Mouse (Mus musculus): Measurements from ENCODE around the gene Tmem33. TPM values are rescaled to one million over a fixed set of nuclear protein-coding genes. Genes with fewer than 3 reads are reported as not detected.

Gene Tmem33
- polyA plus RNA-seq, 1 experiment from 2014 or later = 82.8 TPM

- no peak for ATAC-seq (ENCODE audit: low read depth)
- WGBS = 73% methylated on average over 6 of the region's 6 CpGs
- H3K9ac ChIP-seq (ENCODE audit: low read length) = no peak overlapping the region
These were observed 18.7 kb upstream of the Tmem33 start for GRCm38 (mm10) chr5:67241713-67242112.

GRCm38 (mm10) chr5:67243231-67243630 is 17.1 kb upstream of the Tmem33 start:
- Histone ChIP-seq H3K36me3 (ENCODE audit: control insufficient read depth, insufficient read depth, low read length) (no peaks in the 10 kb centered on the region), H3K9me3 (ENCODE audit: control insufficient read depth, low read length) (no peaks in the 10 kb centered on the region), H3K4me2 (ENCODE audit: low read depth, low read length) (no peak overlapping the region), H3K4me3 (ENCODE audit: low read length) (no peak overlapping the region), H3K9ac (ENCODE audit: low read length) (no peak overlapping the region), H3K4me1 (replicated peaks; ENCODE audit: control insufficient read depth, insufficient read depth, low read length) (no peaks in the 10 kb centered on the region), H3K27me3 (ENCODE audit: control insufficient read depth, insufficient read depth, low read depth, low read length) (peaks cover 2% of the 10 kb centered on the region; the same call in 1 of the 2 replicates), H3K27ac (ENCODE audit: low read length) (no peak overlapping the region)
- 87% methylated on average over 5 of the region's 5 CpGs for WGBS
- ATAC-seq (ENCODE audit: low read depth) = no peak

More at GRCm38 (mm10) chr5:67241713-67242112, 18.7 kb upstream of the Tmem33 start:
- H3K4me3 ChIP-seq (ENCODE audit: low read length) = no peak overlapping the region
- no peak overlapping the region for H3K4me2 ChIP-seq (ENCODE audit: low read depth, low read length)
- H3K4me1 ChIP-seq (replicated peaks; ENCODE audit: control insufficient read depth, insufficient read depth, low read length) = no peaks in the 10 kb centered on the region
- H3K36me3 ChIP-seq (ENCODE audit: control insufficient read depth, insufficient read depth, low read length) = no peaks in the 10 kb centered on the region
- H3K27ac ChIP-seq (ENCODE audit: low read length) = no peak overlapping the region
- H3K9me3 ChIP-seq (ENCODE audit: control insufficient read depth, low read length) = no peaks in the 10 kb centered on the region
- H3K27me3 ChIP-seq (ENCODE audit: control insufficient read depth, insufficient read depth, low read depth, low read length) = peaks cover 2% of the 10 kb centered on the region; the same call in 1 of the 2 replicates

GRCm38 (mm10) chr5:67252261-67252660 is 8.1 kb upstream of the Tmem33 start:
- H3K27me3 ChIP-seq (ENCODE audit: control insufficient read depth, insufficient read depth, low read depth, low read length) = peaks cover 2% of the 10 kb centered on the region
- H3K9me3 ChIP-seq (ENCODE audit: control insufficient read depth, low read length) = no peaks in the 10 kb centered on the region
- WGBS = 69% methylated on average over 4 of the region's 4 CpGs
- H3K4me1 ChIP-seq (replicated peaks; ENCODE audit: control insufficient read depth, insufficient read depth, low read length) = no peaks in the 10 kb centered on the region
- no peak overlapping the region for H3K4me3 ChIP-seq (ENCODE audit: low read length)
- H3K4me2 ChIP-seq (ENCODE audit: low read depth, low read length) = no peak overlapping the region
- no peak for ATAC-seq (ENCODE audit: low read depth)
- H3K9ac ChIP-seq (ENCODE audit: low read length) = no peak overlapping the region
- no peak overlapping the region for H3K27ac ChIP-seq (ENCODE audit: low read length)
- H3K36me3 ChIP-seq (ENCODE audit: control insufficient read depth, insufficient read depth, low read length) = no peaks in the 10 kb centered on the region

GRCm38 (mm10) chr5:67255664-67256063 is 4.7 kb upstream of the Tmem33 start:
- no peak overlapping the region for H3K9ac ChIP-seq (ENCODE audit: low read length)
- H3K9me3 ChIP-seq (ENCODE audit: control insufficient read depth, low read length) = no peaks in the 10 kb centered on the region
- peaks cover 2% of the 10 kb centered on the region; the same call in 1 of the 2 replicates for H3K27me3 ChIP-seq (ENCODE audit: control insufficient read depth, insufficient read depth, low read depth, low read length)
- no peak for ATAC-seq (ENCODE audit: low read depth)
- H3K36me3 ChIP-seq (ENCODE audit: control insufficient read depth, insufficient read depth, low read length) = no peaks in the 10 kb centered on the region
- no peak overlapping the region for H3K27ac ChIP-seq (ENCODE audit: low read length)
- WGBS = 46% methylated on average over 8 of the region's 8 CpGs
- H3K4me1 ChIP-seq (replicated peaks; ENCODE audit: control insufficient read depth, insufficient read depth, low read length) = peaks cover 6% of the 10 kb centered on the region
- H3K4me2 ChIP-seq (ENCODE audit: low read depth, low read length) = no peak overlapping the region
- H3K4me3 ChIP-seq (ENCODE audit: low read length) = no peak overlapping the region

- Histone ChIP-seq H3K27me3 (ENCODE audit: control insufficient read depth, insufficient read depth, low read depth, low read length) (no peaks in the 10 kb centered on the region), H3K9me3 (ENCODE audit: control insufficient read depth, low read length) (no peaks in the 10 kb centered on the region), H3K9ac (ENCODE audit: low read length) (no peak overlapping the region), H3K27ac (ENCODE audit: low read length) (no peak overlapping the region), H3K4me3 (ENCODE audit: low read length) (no peak overlapping the region), H3K4me1 (replicated peaks; ENCODE audit: control insufficient read depth, insufficient read depth, low read length) (peaks cover 9% of the 10 kb centered on the region), H3K4me2 (ENCODE audit: low read depth, low read length) (no peak overlapping the region), H3K36me3 (ENCODE audit: control insufficient read depth, insufficient read depth, low read length) (no peaks in the 10 kb centered on the region)
- WGBS = 79% methylated on average over 9 of the region's 9 CpGs
- no peak for ATAC-seq (ENCODE audit: low read depth)
These were observed 1.9 kb upstream of the Tmem33 start for GRCm38 (mm10) chr5:67258473-67258872.

- ATAC-seq (ENCODE audit: low read depth) = peak; percentile 8; the same call in 1 of the 2 replicates
- WGBS = under 1% methylated on average over 9 of the region's 9 CpGs
These were observed 220 bp upstream of the Tmem33 start for GRCm38 (mm10) chr5:67260159-67260530.

GRCm38 (mm10) chr5:67262964-67263363 is 2.6 kb downstream of the Tmem33 start:
- peaks cover 9% of the 10 kb centered on the region for H3K4me1 ChIP-seq (replicated peaks; ENCODE audit: control insufficient read depth, insufficient read depth, low read length)
- no peak for ATAC-seq (ENCODE audit: low read depth)
- H3K4me2 ChIP-seq (ENCODE audit: low read depth, low read length) = no peak overlapping the region
- no peaks in the 10 kb centered on the region for H3K27me3 ChIP-seq (ENCODE audit: control insufficient read depth, insufficient read depth, low read depth, low read length)
- WGBS = 86% methylated on average over 7 of the region's 7 CpGs
- no peaks in the 10 kb centered on the region for H3K9me3 ChIP-seq (ENCODE audit: control insufficient read depth, low read length)
- no peak overlapping the region for H3K9ac ChIP-seq (ENCODE audit: low read length)
- H3K36me3 ChIP-seq (ENCODE audit: control insufficient read depth, insufficient read depth, low read length) = peaks cover 32% of the 10 kb centered on the region
- no peak overlapping the region for H3K27ac ChIP-seq (ENCODE audit: low read length)
- no peak overlapping the region for H3K4me3 ChIP-seq (ENCODE audit: low read length)

More at GRCm38 (mm10) chr5:67260159-67260530, 220 bp upstream of the Tmem33 start:
- H3K36me3 ChIP-seq (ENCODE audit: control insufficient read depth, insufficient read depth, low read length) = peaks cover 12% of the 10 kb centered on the region
- H3K4me3 ChIP-seq (ENCODE audit: low read length) = peak overlapping the region; percentile 76
- peak overlapping the region; percentile 67 for H3K4me2 ChIP-seq (ENCODE audit: low read depth, low read length)
- H3K27me3 ChIP-seq (ENCODE audit: control insufficient read depth, insufficient read depth, low read depth, low read length) = no peaks in the 10 kb centered on the region
- H3K27ac ChIP-seq (ENCODE audit: low read length) = no peak overlapping the region
- H3K9me3 ChIP-seq (ENCODE audit: control insufficient read depth, low read length) = no peaks in the 10 kb centered on the region
- H3K9ac ChIP-seq (ENCODE audit: low read length) = peak overlapping the region; percentile 67
- peaks cover 9% of the 10 kb centered on the region for H3K4me1 ChIP-seq (replicated peaks; ENCODE audit: control insufficient read depth, insufficient read depth, low read length)

GRCm38 (mm10) chr5:67266106-67266505 is 5.7 kb downstream of the Tmem33 start:
- no peaks in the 10 kb centered on the region for H3K9me3 ChIP-seq (ENCODE audit: control insufficient read depth, low read length)
- H3K36me3 ChIP-seq (ENCODE audit: control insufficient read depth, insufficient read depth, low read length) = peaks cover 40% of the 10 kb centered on the region
- no peak overlapping the region for H3K4me2 ChIP-seq (ENCODE audit: low read depth, low read length)
- H3K27ac ChIP-seq (ENCODE audit: low read length) = no peak overlapping the region
- H3K9ac ChIP-seq (ENCODE audit: low read length) = no peak overlapping the region
- 77% methylated on average over 1 of the region's 1 CpGs for WGBS
- peaks cover 3% of the 10 kb centered on the region; the same call in 1 of the 2 replicates for H3K4me1 ChIP-seq (replicated peaks; ENCODE audit: control insufficient read depth, insufficient read depth, low read length)
- no peaks in the 10 kb centered on the region for H3K27me3 ChIP-seq (ENCODE audit: control insufficient read depth, insufficient read depth, low read depth, low read length)
- no peak overlapping the region for H3K4me3 ChIP-seq (ENCODE audit: low read length)
- ATAC-seq (ENCODE audit: low read depth) = no peak

- WGBS = 92% methylated on average over 8 of the region's 8 CpGs
- Histone ChIP-seq H3K27me3 (ENCODE audit: control insufficient read depth, insufficient read depth, low read depth, low read length) (no peaks in the 10 kb centered on the region), H3K27ac (ENCODE audit: low read length) (no peak overlapping the region), H3K9ac (ENCODE audit: low read length) (no peak overlapping the region), H3K36me3 (ENCODE audit: control insufficient read depth, insufficient read depth, low read length) (peaks cover 34% of the 10 kb centered on the region), H3K4me1 (replicated peaks; ENCODE audit: control insufficient read depth, insufficient read depth, low read length) (no peaks in the 10 kb centered on the region), H3K9me3 (ENCODE audit: control insufficient read depth, low read length) (no peaks in the 10 kb centered on the region), H3K4me2 (ENCODE audit: low read depth, low read length) (no peak overlapping the region), H3K4me3 (ENCODE audit: low read length) (no peak overlapping the region)
- no peak for ATAC-seq (ENCODE audit: low read depth)
These were observed 8.9 kb downstream of the Tmem33 start for GRCm38 (mm10) chr5:67269309-67269708.

GRCm38 (mm10) chr5:67279407-67279806 is 19.0 kb downstream of the Tmem33 start:
- no peaks in the 10 kb centered on the region for H3K27me3 ChIP-seq (ENCODE audit: control insufficient read depth, insufficient read depth, low read depth, low read length)
- H3K27ac ChIP-seq (ENCODE audit: low read length) = no peak overlapping the region
- no peak overlapping the region for H3K9ac ChIP-seq (ENCODE audit: low read length)
- no peak overlapping the region for H3K4me2 ChIP-seq (ENCODE audit: low read depth, low read length)
- 90% methylated on average over 9 of the region's 9 CpGs for WGBS
- H3K36me3 ChIP-seq (ENCODE audit: control insufficient read depth, insufficient read depth, low read length) = peaks cover 13% of the 10 kb centered on the region
- H3K9me3 ChIP-seq (ENCODE audit: control insufficient read depth, low read length) = no peaks in the 10 kb centered on the region
- no peak overlapping the region for H3K4me3 ChIP-seq (ENCODE audit: low read length)
- ATAC-seq (ENCODE audit: low read depth) = no peak
- H3K4me1 ChIP-seq (replicated peaks; ENCODE audit: control insufficient read depth, insufficient read depth, low read length) = no peaks in the 10 kb centered on the region
